Mouse (Mus musculus): ENCODE data around the gene Lysmd1.
A peak's percentile ranks its signal among the peaks of the same experiment; 100 is the strongest.
"Not testable (repeated sequence)": the region's sequence is repeated elsewhere in the genome, so short reads cannot be mapped to it uniquely, and the experiment has no call there.

Lysmd1 gene

DNA sequence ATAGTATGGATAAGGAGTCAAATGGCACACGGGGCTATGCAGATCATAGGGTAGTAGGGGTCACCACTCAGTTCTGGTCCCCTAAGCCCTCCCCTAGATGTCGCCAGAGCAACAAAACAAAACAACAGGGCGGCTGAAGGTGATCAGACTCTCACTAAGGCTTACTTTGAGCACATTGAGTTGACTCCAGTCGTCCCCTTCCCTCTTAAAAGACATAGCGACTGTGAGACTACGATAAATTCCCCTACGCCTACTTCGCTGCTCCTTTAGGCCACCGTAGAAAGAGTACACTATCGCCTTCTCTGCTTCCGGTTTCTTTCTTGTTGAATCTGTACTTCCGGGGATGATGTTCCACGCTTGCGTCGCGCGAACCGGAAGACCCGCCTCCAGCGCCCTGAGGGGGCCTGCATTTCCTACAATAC, at the start of gene Lysmd1, which contains the start of gene Scnm1:
Gene Lysmd1 (plus strand): TSS at position 409 of the 422 bp plus-strand sequence.
Gene Scnm1 (minus strand): TSS at position 332 of the 422 bp plus-strand sequence.
- DNase-seq (ENCODE audit: low spot score) = peak; percentile 90

GRCm38 (mm10) chr3:95088071-95088470, 45.8 kb upstream of the Lysmd1 start:
- no peak for DNase-seq (ENCODE audit: low spot score)

DNA sequence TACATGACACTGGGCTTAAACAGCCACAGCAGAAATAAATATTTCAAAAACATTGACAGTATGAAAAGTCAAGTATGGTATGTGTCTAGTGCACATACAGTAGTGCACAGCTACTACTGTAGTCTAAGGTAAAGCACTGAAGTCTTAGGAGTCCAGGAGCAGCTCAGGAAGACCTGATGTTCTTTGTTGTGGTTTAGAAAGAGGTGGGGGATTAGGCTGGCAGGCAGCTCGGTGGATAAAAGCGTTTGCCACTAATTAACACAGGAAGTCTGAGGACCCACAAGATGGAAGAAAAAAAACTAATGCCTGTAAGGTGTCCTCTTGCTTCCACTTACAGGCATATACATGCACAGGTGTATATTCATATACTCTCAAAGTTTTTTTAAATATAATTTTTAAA, 33.0 kb upstream of the Lysmd1 start:
- no peak for DNase-seq (ENCODE audit: low spot score)

DNA sequence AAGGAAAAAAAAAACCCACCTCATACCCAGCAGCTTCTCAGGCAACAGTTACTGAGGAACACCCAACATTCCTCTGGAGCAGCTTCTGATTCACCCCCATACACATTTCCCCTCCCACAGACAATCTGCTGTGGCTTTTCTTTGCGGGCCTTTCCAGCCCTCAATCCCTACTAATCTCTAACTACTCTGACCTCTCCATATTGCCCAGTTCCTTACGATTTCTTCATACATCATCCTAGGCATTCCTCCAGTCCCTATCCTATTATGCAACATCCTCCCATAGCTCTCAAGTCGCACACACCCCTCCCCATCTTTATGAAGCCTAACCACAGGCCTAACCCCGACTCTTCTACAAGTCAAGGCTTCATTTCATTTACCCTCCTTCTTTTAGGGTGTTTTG, 28.8 kb upstream of the Lysmd1 start:
- DNase-seq (ENCODE audit: low spot score) = no peak

GRCm38 (mm10) chr3:95105586-95106337, 28.1 kb upstream of the Lysmd1 start:
- DNase-seq (ENCODE audit: low spot score) = peak; percentile 38

GRCm38 (mm10) chr3:95106338-95107117, 27.4 kb upstream of the Lysmd1 start, which contains the start of gene Pip5k1a:
Pip5k1a (minus strand) TSS chr3:95106930.
- DNase-seq (ENCODE audit: low spot score) = peak; percentile 99

DNA sequence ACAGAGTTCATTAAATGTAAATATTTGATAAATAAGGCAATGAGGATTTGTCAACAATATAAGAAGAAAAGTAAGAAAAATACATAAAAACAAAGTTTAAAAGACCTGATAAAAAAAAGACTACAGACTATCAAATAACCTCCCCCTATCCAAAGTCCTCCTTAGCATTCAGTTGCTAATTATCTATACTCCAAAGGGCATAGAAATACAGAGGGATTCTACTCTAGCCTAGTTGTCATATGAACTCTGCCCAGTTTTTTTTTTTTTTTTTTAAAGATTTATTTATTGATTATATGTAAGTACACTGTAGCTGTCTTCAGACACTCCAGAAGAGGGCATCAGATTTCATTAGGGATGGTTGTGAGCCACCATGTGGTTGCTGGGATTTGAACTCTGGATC, 26.6 kb upstream of the Lysmd1 start:
- not testable (repeated sequence) for DNase-seq (ENCODE audit: low spot score)

DNA sequence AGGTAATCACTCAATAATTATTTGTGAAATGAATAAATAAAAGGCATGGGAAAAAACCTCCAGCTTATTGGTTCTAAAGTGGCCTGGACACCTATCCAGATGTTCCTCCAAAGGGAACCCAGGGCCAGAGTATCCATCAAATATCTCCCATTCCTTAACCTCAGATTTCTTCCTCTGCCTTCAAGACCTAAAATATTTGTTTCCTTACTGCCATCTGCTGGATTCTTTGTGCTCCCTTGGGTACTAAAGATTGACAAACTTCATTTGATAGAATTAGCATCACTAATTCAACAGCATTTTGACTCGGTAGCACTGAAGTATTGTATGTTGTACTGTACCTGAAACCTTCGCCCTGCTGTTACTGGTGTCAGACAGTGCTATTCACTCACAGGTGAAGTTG, 26.0 kb upstream of the Lysmd1 start:
- no peak for DNase-seq (ENCODE audit: low spot score)

DNA sequence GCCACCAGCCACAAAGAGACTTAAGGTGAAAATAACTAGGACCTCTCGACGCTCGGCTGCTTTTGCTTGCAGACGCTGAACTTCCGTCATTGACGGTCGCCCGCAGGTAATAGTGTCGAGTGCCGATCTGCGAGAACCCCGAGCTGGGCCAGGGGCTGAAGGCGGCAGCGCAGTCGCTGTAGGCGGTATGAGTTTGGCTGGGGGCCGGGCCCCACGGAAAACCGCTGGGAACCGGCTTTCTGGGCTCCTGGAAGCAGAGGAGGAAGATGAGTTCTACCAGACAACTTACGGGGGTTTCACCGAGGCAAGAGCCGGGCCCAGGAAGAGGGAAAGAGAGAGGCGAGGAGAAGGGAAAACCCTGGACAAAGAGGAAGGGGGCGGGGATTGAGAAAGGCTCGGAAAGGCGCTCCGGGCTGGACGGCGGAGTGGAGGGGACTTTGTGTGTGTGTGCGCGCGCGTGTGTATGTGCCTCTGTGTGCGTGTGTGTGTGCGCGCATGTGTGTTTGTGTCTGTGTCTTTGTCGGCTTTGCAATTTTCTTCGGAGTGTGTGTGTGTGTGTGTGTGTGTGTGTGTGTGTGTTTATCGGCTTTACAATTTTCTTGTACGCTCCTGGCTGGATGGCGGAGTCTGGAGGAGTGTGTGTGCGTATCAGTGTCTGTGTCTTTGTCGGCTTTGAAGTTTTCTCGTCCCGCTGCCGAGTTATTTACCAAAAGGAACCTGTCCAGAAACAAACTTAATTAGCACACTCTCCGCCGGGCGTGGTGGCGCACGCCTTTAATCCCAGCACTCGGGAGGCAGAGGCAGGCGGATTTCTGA, 22.8 kb upstream of the Lysmd1 start, which contains the start of gene Vps72:
Gene Vps72 (plus strand): TSS at position 112 of the 816 bp plus-strand sequence.
- DNase-seq (ENCODE audit: low spot score) = peak; percentile 77

- DNase-seq (ENCODE audit: low spot score) = no peak
These were observed 21.1 kb upstream of the Lysmd1 start for GRCm38 (mm10) chr3:95112760-95113159.

DNA sequence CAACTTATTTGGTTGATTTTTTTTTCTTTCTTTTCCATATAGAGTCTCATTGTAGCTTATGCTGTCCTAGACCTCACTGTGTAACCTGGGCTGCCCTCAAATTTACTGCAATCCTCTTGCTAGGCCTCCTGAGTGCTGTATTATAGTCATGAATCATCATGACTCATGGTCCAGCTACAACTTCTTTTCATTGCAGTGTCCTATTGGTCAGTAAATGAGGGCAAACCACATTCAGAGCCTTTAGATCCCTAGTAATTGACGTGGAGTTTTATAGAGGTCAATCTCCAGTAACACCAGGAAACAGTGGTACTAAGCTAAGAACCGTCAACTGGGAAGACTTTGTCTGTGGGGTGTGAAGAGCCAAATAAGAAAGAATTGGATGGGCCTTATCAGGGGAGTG, 16.1 kb upstream of the Lysmd1 start:
- no peak for DNase-seq (ENCODE audit: low spot score)

- no peak for DNase-seq (ENCODE audit: low spot score)
These were observed 12.3 kb upstream of the Lysmd1 start for GRCm38 (mm10) chr3:95121580-95121979.

DNA sequence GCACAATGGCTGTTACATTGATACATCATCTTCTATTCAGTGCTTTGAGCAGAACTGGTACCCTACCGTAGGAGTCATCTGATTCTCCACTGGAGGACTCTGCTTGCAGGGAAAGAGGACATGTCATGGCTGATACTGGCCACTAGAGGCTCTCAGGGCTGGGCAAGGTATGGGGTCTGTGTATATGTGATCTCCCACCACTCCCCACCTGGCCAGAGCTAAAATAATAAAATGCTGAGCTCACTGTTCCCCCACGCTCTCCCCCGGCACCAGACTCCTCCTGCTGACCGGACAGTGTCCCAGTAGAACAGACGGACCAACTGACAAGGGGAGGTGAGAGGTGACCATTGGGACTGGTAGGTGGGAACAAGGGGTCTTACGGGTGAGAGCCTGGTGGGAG, 9.6 kb upstream of the Lysmd1 start, which contains the start of gene Tmod4:
Gene Tmod4 (plus strand): TSS at position 231 of the 400 bp plus-strand sequence.
- no peak for DNase-seq (ENCODE audit: low spot score)

DNA sequence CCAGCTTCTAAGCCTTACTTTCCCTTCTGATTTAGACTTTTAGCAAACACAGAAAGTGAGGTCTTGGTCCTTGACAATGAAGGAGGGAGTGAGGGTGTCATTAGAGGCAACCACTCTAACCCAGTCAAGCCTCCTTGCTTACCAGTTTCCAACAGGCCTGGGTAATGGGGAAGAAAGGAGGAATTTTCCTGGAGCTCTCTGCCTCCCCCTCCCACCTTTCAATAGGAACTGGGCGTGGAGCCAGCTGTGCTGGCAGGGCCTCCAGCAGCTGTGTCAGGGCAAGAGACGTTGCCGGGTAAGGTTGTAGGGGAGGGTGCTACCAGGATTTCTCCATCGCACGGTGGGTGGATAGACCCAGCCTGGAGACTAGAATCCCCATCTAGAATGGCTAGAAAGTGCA, 8.9 kb upstream of the Lysmd1 start:
- no peak for DNase-seq (ENCODE audit: low spot score)

- DNase-seq (ENCODE audit: low spot score) = no peak
These were observed 4.6 kb upstream of the Lysmd1 start for GRCm38 (mm10) chr3:95129226-95129651.

DNA sequence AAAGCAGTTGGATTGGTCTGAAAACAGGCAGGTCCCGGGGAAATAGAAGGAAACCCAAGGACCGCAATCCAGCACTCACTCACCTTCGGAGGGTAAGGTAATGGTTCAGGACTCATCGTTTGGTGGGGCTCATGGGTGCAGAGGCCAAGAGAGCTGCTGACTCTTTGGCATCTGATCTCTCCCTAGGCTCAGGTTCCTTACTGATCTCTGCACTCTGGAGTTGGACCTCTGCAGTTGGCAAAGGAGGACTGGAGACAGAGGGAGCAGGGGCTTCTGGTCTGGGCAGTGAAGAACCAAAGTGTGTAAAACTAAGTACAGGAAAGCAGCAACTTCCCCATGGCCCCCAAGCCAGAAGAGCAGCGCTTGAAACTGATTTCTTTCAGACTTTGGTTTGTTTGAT, 3.8 kb upstream of the Lysmd1 start:
- DNase-seq (ENCODE audit: low spot score) = no peak

DNA sequence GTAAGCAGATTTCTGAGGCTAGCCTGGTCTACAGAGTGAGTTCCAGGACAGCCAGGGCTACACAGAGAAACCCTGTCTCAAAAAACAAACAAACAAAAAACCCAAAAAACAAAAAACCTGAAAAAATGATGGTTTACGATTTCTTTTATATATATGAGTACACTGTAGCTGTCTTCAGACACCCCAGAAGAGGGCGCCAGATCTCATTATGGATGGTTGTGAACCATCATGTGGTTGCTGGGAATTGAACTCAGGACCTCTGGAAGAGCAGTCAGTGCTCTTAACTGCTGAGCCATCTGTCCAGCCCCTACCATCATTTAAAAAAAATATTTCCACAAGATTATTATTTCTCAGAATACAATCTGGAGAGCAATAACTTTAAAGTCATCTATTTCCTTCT, 1.5 kb upstream of the Lysmd1 start:
- not testable (repeated sequence) for DNase-seq (ENCODE audit: low spot score)

- no peak for DNase-seq (ENCODE audit: low spot score)
These were observed 712 bp upstream of the Lysmd1 start for GRCm38 (mm10) chr3:95133176-95133575.

DNA sequence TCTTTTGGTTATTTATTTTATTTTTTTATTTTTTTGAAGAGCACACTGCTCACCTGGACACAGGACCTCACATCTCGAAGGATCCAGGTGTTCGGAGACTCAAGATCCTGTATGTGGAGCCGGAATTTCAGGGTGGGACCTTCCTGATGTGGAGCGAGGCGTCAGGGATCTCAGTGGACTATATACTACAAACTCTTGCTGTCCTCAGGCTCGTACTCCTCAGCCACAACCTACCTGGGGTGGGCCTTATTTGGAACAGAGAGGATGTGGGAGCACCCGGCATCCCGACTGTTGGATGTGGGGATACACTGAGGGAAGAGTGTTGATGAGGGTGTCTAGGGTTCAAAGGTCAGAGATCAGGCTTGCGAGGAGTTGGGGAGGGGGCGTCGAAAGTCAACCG, 245 bp downstream of the Lysmd1 start:
- not testable (repeated sequence) for DNase-seq (ENCODE audit: low spot score)

- DNase-seq (ENCODE audit: low spot score) = peak; percentile 53
These were observed 1.1 kb downstream of the Lysmd1 start for GRCm38 (mm10) chr3:95135023-95135422.

GRCm38 (mm10) chr3:95135433-95136052, 1.7 kb downstream of the Lysmd1 start:
- no peak for DNase-seq (ENCODE audit: low spot score)

DNA sequence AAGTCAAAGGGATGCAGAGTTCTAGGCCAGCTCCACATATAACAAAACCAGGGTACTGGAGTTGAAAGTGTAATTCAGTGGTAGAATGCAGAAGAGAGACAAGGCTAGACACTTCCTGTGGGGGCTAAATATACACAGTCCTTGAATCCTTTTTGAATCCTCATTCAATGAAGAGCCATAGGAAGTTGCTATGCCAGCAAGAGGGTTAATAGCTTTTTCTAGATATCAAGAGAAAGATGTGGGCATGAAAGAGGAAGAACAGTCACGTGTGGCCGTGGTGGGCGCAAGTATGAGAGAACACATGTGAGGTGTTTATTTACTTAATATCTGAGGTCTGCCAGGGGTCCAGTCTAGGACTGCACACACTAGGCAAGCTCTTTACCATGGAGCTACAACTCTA, 2.4 kb downstream of the Lysmd1 start:
- DNase-seq (ENCODE audit: low spot score) = no peak
